Mouse (Mus musculus): ENCODE results near the gene Stk11ip. TPM values are rescaled to one million over a fixed set of nuclear protein-coding genes. Genes with fewer than 3 reads are reported as not detected.

Stk11ip gene
- polyA plus RNA-seq (2015; fragmentation: Nextera tagmentation; extraction: Ambion mirVana) = 20.4 and 23.9 TPM in 2 replicates

DNA sequence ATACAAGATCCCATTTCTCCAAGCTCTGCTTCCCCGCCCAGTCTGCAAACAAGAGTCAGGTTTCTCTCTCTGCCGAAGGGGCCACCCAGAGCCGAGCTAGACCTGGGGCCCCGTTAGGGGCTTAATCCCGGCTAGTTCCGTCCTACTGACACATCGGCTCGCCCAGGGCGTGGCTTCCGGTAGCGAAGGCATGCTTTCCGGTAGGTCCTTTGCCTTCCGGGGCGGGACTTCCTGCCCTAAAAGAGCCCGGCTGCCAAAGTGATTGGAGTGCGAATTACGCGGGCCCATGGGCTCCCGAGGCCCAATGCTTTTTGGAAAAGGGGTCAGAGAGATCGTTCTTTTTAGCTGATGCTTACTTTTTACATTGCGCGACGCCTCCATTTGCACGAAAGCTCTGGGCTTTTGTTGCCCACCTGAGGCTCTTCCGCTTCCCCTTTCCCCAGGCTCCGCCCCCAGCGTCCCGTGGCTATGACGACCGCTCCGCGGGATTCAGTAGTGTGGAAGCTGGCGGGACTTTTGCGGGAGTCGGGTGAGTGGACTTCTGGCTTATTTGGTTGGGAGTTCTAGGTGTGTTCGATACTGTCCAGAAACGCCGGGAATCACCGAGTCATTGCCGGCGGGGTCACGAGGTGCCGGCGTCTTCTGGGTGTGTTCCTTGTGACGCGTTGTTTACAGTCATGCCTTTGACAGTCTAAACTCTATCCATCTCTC lies at the start of gene Stk11ip:
Stk11ip (plus strand) TSS at position 209 of the 711 bp plus-strand sequence.
- peaks cover 8% of the 10 kb centered on the region for H3K4me1 ChIP-seq (ENCODE audit: control insufficient read depth, insufficient read depth, low read depth, low read length)
- peak within 1 kb of the TSS; percentile 81 for H3K27ac ChIP-seq (ENCODE audit: low read depth, low read length)
- peak; percentile 97 for ATAC-seq
- H3K9me3 ChIP-seq (ENCODE audit: control insufficient read depth, low read length) = no peaks in the 10 kb centered on the region
- H3K4me2 ChIP-seq (ENCODE audit: low read length) = peak within 1 kb of the TSS; percentile 86
- peak within 1 kb of the TSS; percentile 57 for H3K9ac ChIP-seq (ENCODE audit: low read depth, low read length)
- WGBS = under 1% methylated on average over 46 of the region's 46 CpGs
- H3K4me3 ChIP-seq (ENCODE audit: low read length) = peak within 1 kb of the TSS; percentile 73
- 0 out of 2 replicates have a peak, but pooled peaks cover 4% of the 10 kb centered on the region for H3K36me3 ChIP-seq (ENCODE audit: control insufficient read depth, insufficient read depth, low read length)
- no peaks in the 10 kb centered on the region for H3K27me3 ChIP-seq (replicated peaks; ENCODE audit: control insufficient read depth, insufficient read depth, low read length)

- no peak overlapping the region for H3K4me2 ChIP-seq (ENCODE audit: low read length)
- no peaks in the 10 kb centered on the region for H3K27me3 ChIP-seq (replicated peaks; ENCODE audit: control insufficient read depth, insufficient read depth, low read length)
- no peak overlapping the region for H3K4me3 ChIP-seq (ENCODE audit: low read length)
- H3K4me1 ChIP-seq (ENCODE audit: control insufficient read depth, insufficient read depth, low read depth, low read length) = peaks cover 25% of the 10 kb centered on the region
- no peak overlapping the region for H3K9ac ChIP-seq (ENCODE audit: low read depth, low read length)
- H3K9me3 ChIP-seq (ENCODE audit: control insufficient read depth, low read length) = no peaks in the 10 kb centered on the region
- H3K27ac ChIP-seq (ENCODE audit: low read depth, low read length) = no peak overlapping the region
- ATAC-seq = no peak
- 97% methylated on average over 11 of the region's 11 CpGs for WGBS
- H3K36me3 ChIP-seq (ENCODE audit: control insufficient read depth, insufficient read depth, low read length) = peaks cover 28% of the 10 kb centered on the region
Observed at GRCm38 (mm10) chr1:75476441-75476840, 44.9 kb upstream of the Stk11ip start.

DNA sequence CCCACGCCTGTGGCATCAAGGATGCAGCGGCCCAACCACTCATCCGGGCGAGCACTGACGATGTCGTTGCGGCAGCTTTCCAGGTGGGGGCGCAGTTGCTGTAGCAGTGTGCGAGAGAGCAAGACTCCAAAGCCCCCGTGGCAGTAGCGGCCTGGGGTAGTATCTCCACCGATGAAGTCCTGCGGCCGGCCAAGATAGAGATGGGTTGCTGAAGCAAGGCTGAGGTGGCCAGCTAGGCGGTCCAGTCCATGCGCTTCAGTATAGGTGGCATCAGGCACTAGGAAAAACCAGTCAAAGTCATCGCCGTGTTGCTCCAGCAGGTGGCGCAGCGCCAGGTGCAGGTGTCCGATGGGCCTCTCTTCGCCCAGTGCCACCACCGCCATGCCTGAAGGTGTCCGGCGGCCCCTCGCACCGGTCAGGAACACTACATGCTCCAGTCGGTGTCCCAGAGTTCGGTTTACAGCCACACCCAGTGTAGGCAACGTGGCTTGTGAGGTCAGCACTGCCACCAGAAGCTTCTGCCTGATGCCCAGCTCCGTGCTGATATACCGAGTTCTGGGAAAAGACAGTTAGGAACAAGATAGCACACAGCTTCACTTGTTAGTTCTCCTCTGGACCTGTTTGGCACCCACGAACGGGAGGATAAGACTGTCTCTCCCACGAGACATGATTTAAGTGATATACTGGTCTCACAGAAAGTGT lies 43.9 kb upstream of the Stk11ip start:
- peak; percentile 1; the same call in 1 of the 2 replicates for ATAC-seq
- H3K9ac ChIP-seq (ENCODE audit: low read depth, low read length) = peak overlapping the region; percentile 50
- peak overlapping the region; percentile 88 for H3K4me3 ChIP-seq (ENCODE audit: low read length)
- H3K4me2 ChIP-seq (ENCODE audit: low read length) = peak overlapping the region; percentile 87
- H3K36me3 ChIP-seq (ENCODE audit: control insufficient read depth, insufficient read depth, low read length) = peaks cover 26% of the 10 kb centered on the region
- H3K27ac ChIP-seq (ENCODE audit: low read depth, low read length) = no peak overlapping the region
- no peaks in the 10 kb centered on the region for H3K9me3 ChIP-seq (ENCODE audit: control insufficient read depth, low read length)
- peaks cover 25% of the 10 kb centered on the region for H3K4me1 ChIP-seq (ENCODE audit: control insufficient read depth, insufficient read depth, low read depth, low read length)
- 9% methylated on average over 35 of the region's 35 CpGs for WGBS
- no peaks in the 10 kb centered on the region; the same call in 1 of the 2 replicates for H3K27me3 ChIP-seq (replicated peaks; ENCODE audit: control insufficient read depth, insufficient read depth, low read length)

DNA sequence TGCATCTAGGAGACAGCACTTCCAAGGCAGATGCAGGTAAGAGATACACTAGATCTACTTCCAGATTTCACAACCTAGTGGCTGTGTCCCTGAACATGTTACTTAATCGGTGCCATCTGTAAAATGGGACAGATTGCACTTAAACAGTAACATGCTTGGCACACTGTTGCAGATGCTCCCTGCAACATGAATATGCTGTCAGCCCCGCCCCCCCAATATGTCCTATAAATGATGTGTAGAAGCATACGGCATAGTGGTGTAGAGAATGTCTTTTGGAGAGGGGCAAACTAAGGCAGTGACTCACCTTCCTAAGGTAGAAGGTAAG lies 43.4 kb upstream of the Stk11ip start:
- Histone ChIP-seq H3K9ac (ENCODE audit: low read depth, low read length) (peak overlapping the region; percentile 50), H3K27me3 (replicated peaks; ENCODE audit: control insufficient read depth, insufficient read depth, low read length) (no peaks in the 10 kb centered on the region; the same call in 1 of the 2 replicates), H3K36me3 (ENCODE audit: control insufficient read depth, insufficient read depth, low read length) (peaks cover 28% of the 10 kb centered on the region), H3K9me3 (ENCODE audit: control insufficient read depth, low read length) (no peaks in the 10 kb centered on the region), H3K4me1 (ENCODE audit: control insufficient read depth, insufficient read depth, low read depth, low read length) (peaks cover 25% of the 10 kb centered on the region), H3K4me3 (ENCODE audit: low read length) (peak overlapping the region; percentile 88), H3K27ac (ENCODE audit: low read depth, low read length) (no peak overlapping the region), H3K4me2 (ENCODE audit: low read length) (peak overlapping the region; percentile 87)
- 52% methylated on average over 3 of the region's 3 CpGs for WGBS
- ATAC-seq = no peak

DNA sequence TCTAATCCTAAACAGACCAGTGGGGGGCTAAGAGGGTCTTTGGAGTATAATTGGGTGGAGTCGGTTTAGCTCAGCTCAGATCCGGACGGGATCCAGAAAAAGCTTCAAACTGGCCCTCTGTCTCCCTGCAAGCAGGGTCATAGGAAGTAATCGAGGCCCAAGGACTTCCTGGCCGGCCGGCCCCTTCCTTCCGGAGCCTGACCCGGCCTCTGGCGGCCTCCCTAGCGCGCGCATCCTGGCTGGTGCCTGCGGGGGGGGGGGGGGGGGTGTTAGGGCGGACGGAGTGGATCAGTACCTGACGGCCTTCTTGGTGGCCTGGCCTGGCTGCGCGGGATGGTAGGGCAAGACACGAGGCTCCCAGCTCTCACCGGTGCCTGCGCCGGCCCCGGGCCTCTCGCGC lies 42.8 kb upstream of the Stk11ip start:
- no peaks in the 10 kb centered on the region for H3K9me3 ChIP-seq (ENCODE audit: control insufficient read depth, low read length)
- WGBS = under 1% methylated on average over 9 of the region's 25 CpGs
- peaks cover 25% of the 10 kb centered on the region for H3K4me1 ChIP-seq (ENCODE audit: control insufficient read depth, insufficient read depth, low read depth, low read length)
- H3K4me3 ChIP-seq (ENCODE audit: low read length) = peak overlapping the region; percentile 88
- ATAC-seq = no peak
- no peaks in the 10 kb centered on the region; the same call in 1 of the 2 replicates for H3K27me3 ChIP-seq (replicated peaks; ENCODE audit: control insufficient read depth, insufficient read depth, low read length)
- peak overlapping the region; percentile 89 for H3K27ac ChIP-seq (ENCODE audit: low read depth, low read length)
- H3K4me2 ChIP-seq (ENCODE audit: low read length) = peak overlapping the region; percentile 87
- peaks cover 28% of the 10 kb centered on the region for H3K36me3 ChIP-seq (ENCODE audit: control insufficient read depth, insufficient read depth, low read length)
- peak overlapping the region; percentile 83 for H3K9ac ChIP-seq (ENCODE audit: low read depth, low read length)

- Histone ChIP-seq H3K4me2 (ENCODE audit: low read length) (peak within 1 kb of the TSS; percentile 87), H3K4me1 (ENCODE audit: control insufficient read depth, insufficient read depth, low read depth, low read length) (peaks cover 25% of the 10 kb centered on the region), H3K27me3 (replicated peaks; ENCODE audit: control insufficient read depth, insufficient read depth, low read length) (no peaks in the 10 kb centered on the region; the same call in 1 of the 2 replicates), H3K36me3 (ENCODE audit: control insufficient read depth, insufficient read depth, low read length) (peaks cover 24% of the 10 kb centered on the region), H3K9ac (ENCODE audit: low read depth, low read length) (peak within 1 kb of the TSS; percentile 83), H3K4me3 (ENCODE audit: low read length) (peak within 1 kb of the TSS; percentile 88), H3K27ac (ENCODE audit: low read depth, low read length) (peak within 1 kb of the TSS; percentile 89), H3K9me3 (ENCODE audit: control insufficient read depth, low read length) (no peaks in the 10 kb centered on the region)
- peak; percentile 91 for ATAC-seq
- under 1% methylated on average over 62 of the region's 76 CpGs for WGBS
Observed at GRCm38 (mm10) chr1:75478916-75479634, 42.3 kb upstream of the Stk11ip start, which contains the start of the genes Chpf and Tmem198. TSS of gene Chpf (minus strand) at chr1:75479307. TSS of gene Tmem198 (plus strand) at chr1:75479532.

DNA sequence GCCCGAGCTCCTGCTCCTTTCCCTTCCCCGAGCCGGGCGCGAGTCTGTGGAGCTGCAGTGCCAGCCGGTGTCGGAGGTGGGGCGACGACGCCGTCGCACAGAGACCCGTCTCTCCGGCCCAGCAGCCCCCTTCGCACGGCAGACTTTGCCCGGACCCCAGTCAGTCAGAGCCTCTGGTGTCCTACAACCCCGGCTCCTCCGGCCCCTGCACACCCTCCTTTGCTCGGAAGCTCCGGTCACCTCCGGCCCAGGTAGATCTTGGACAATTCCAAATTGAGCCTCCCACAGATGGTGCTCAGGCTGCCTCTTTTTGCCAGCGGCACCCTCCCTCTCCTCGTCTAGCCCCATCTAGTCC lies 41.7 kb upstream of the Stk11ip start:
- peak overlapping the region; percentile 88 for H3K4me3 ChIP-seq (ENCODE audit: low read length)
- H3K27me3 ChIP-seq (replicated peaks; ENCODE audit: control insufficient read depth, insufficient read depth, low read length) = no peaks in the 10 kb centered on the region; the same call in 1 of the 2 replicates
- H3K36me3 ChIP-seq (ENCODE audit: control insufficient read depth, insufficient read depth, low read length) = peaks cover 23% of the 10 kb centered on the region
- peak overlapping the region; percentile 87 for H3K4me2 ChIP-seq (ENCODE audit: low read length)
- ATAC-seq = no peak
- H3K4me1 ChIP-seq (ENCODE audit: control insufficient read depth, insufficient read depth, low read depth, low read length) = peaks cover 23% of the 10 kb centered on the region
- 1% methylated on average over 19 of the region's 24 CpGs for WGBS
- peak overlapping the region; percentile 75 for H3K27ac ChIP-seq (ENCODE audit: low read depth, low read length)
- H3K9ac ChIP-seq (ENCODE audit: low read depth, low read length) = peak overlapping the region; percentile 83
- no peaks in the 10 kb centered on the region for H3K9me3 ChIP-seq (ENCODE audit: control insufficient read depth, low read length)

- peak overlapping the region; percentile 16 for H3K27ac ChIP-seq (ENCODE audit: low read depth, low read length)
- peaks cover 3% of the 10 kb centered on the region for H3K27me3 ChIP-seq (replicated peaks; ENCODE audit: control insufficient read depth, insufficient read depth, low read length)
- peak overlapping the region; percentile 83 for H3K9ac ChIP-seq (ENCODE audit: low read depth, low read length)
- WGBS = 4% methylated on average over 13 of the region's 13 CpGs
- peak overlapping the region; percentile 88 for H3K4me3 ChIP-seq (ENCODE audit: low read length)
- peaks cover 23% of the 10 kb centered on the region for H3K36me3 ChIP-seq (ENCODE audit: control insufficient read depth, insufficient read depth, low read length)
- peaks cover 21% of the 10 kb centered on the region for H3K4me1 ChIP-seq (ENCODE audit: control insufficient read depth, insufficient read depth, low read depth, low read length)
- H3K4me2 ChIP-seq (ENCODE audit: low read length) = peak overlapping the region; percentile 87
- ATAC-seq = no peak
- no peaks in the 10 kb centered on the region for H3K9me3 ChIP-seq (ENCODE audit: control insufficient read depth, low read length)
Observed at GRCm38 (mm10) chr1:75480036-75480435, 41.3 kb upstream of the Stk11ip start.
